Mouse (Mus musculus): ENCODE measurements around the gene Defb13. TPM values are rescaled to one million over a fixed set of nuclear protein-coding genes. Genes with fewer than 3 reads are reported as not detected.
"Not testable (repeated sequence)": the region's sequence is repeated elsewhere in the genome, so short reads cannot be mapped to it uniquely, and the experiment has no call there.

The Defb13 gene
- total RNA-seq (2017), result not detected in 3 replicates

- no peak for ATAC-seq (replicated peaks; ENCODE audit: insufficient number of reproducible peaks, low FRiP score, low TSS enrichment, poor library complexity, severe bottlenecking)
Measured at GRCm38 (mm10) chr8:21946462-21946861, at the start of gene Defb13. TSS of gene Defb13 (plus strand) at chr8:21946762.

- not testable (repeated sequence) for ATAC-seq (replicated peaks; ENCODE audit: insufficient number of reproducible peaks, low FRiP score, low TSS enrichment, poor library complexity, severe bottlenecking)
Measured at GRCm38 (mm10) chr8:21906290-21906689, 40.3 kb upstream of the Defb13 start, which contains the start of gene Defb11. TSS of gene Defb11 (minus strand) at chr8:21906412.

- no peak for ATAC-seq (replicated peaks; ENCODE audit: insufficient number of reproducible peaks, low FRiP score, low TSS enrichment, poor library complexity, severe bottlenecking)
Measured at GRCm38 (mm10) chr8:21911931-21912330, 34.6 kb upstream of the Defb13 start.

- ATAC-seq (replicated peaks; ENCODE audit: insufficient number of reproducible peaks, low FRiP score, low TSS enrichment, poor library complexity, severe bottlenecking), result no peak
Measured at GRCm38 (mm10) chr8:21912554-21912953, 34.0 kb upstream of the Defb13 start.

- ATAC-seq (replicated peaks; ENCODE audit: insufficient number of reproducible peaks, low FRiP score, low TSS enrichment, poor library complexity, severe bottlenecking), result no peak
Measured at GRCm38 (mm10) chr8:21915625-21916024, 30.9 kb upstream of the Defb13 start.

- not testable (repeated sequence) for ATAC-seq (replicated peaks; ENCODE audit: insufficient number of reproducible peaks, low FRiP score, low TSS enrichment, poor library complexity, severe bottlenecking)
Measured at GRCm38 (mm10) chr8:21930754-21931153, 15.8 kb upstream of the Defb13 start.

GRCm38 (mm10) chr8:21932610-21933009 lies 14.0 kb upstream of the Defb13 start, which contains the start of gene Defb15:
TSS of gene Defb15 (minus strand) at chr8:21932710.
- ATAC-seq (replicated peaks; ENCODE audit: insufficient number of reproducible peaks, low FRiP score, low TSS enrichment, poor library complexity, severe bottlenecking), result no peak

- ATAC-seq (replicated peaks; ENCODE audit: insufficient number of reproducible peaks, low FRiP score, low TSS enrichment, poor library complexity, severe bottlenecking), result not testable (repeated sequence)
Measured at GRCm38 (mm10) chr8:21938052-21938451, 8.5 kb upstream of the Defb13 start, which contains the start of gene Defb35. TSS of gene Defb35 (plus strand) at chr8:21938352.

- ATAC-seq (replicated peaks; ENCODE audit: insufficient number of reproducible peaks, low FRiP score, low TSS enrichment, poor library complexity, severe bottlenecking), result no peak
Measured at GRCm38 (mm10) chr8:21947311-21948017, 902 bp downstream of the Defb13 start.

- ATAC-seq (replicated peaks; ENCODE audit: insufficient number of reproducible peaks, low FRiP score, low TSS enrichment, poor library complexity, severe bottlenecking), result no peak
Measured at GRCm38 (mm10) chr8:21955321-21955720, 8.8 kb downstream of the Defb13 start.

GRCm38 (mm10) chr8:21956336-21956735 lies 9.8 kb downstream of the Defb13 start:
- ATAC-seq (replicated peaks; ENCODE audit: insufficient number of reproducible peaks, low FRiP score, low TSS enrichment, poor library complexity, severe bottlenecking), result no peak

GRCm38 (mm10) chr8:21958414-21958813 lies 11.9 kb downstream of the Defb13 start, which contains the start of gene Fam90a1a:
TSS of gene Fam90a1a (plus strand) at chr8:21958714.
- no peak for ATAC-seq (replicated peaks; ENCODE audit: insufficient number of reproducible peaks, low FRiP score, low TSS enrichment, poor library complexity, severe bottlenecking)

- no peak for ATAC-seq (replicated peaks; ENCODE audit: insufficient number of reproducible peaks, low FRiP score, low TSS enrichment, poor library complexity, severe bottlenecking)
Measured at GRCm38 (mm10) chr8:21966646-21967045, 20.1 kb downstream of the Defb13 start.

GRCm38 (mm10) chr8:21969475-21969874 lies 22.9 kb downstream of the Defb13 start, which contains the start of gene Ccdc70:
TSS of gene Ccdc70 (plus strand) at chr8:21969775.
- no peak for ATAC-seq (replicated peaks; ENCODE audit: insufficient number of reproducible peaks, low FRiP score, low TSS enrichment, poor library complexity, severe bottlenecking)

- ATAC-seq (replicated peaks; ENCODE audit: insufficient number of reproducible peaks, low FRiP score, low TSS enrichment, poor library complexity, severe bottlenecking), result no peak
Measured at GRCm38 (mm10) chr8:21978193-21978592, 31.6 kb downstream of the Defb13 start.

GRCm38 (mm10) chr8:21981664-21982337 lies 35.2 kb downstream of the Defb13 start:
- no peak for ATAC-seq (replicated peaks; ENCODE audit: insufficient number of reproducible peaks, low FRiP score, low TSS enrichment, poor library complexity, severe bottlenecking)

- ATAC-seq (replicated peaks; ENCODE audit: insufficient number of reproducible peaks, low FRiP score, low TSS enrichment, poor library complexity, severe bottlenecking), result no peak
Measured at GRCm38 (mm10) chr8:21992184-21992583, 45.6 kb downstream of the Defb13 start.

GRCm38 (mm10) chr8:21995181-21995580 lies 48.6 kb downstream of the Defb13 start:
- ATAC-seq (replicated peaks; ENCODE audit: insufficient number of reproducible peaks, low FRiP score, low TSS enrichment, poor library complexity, severe bottlenecking), result no peak
